Mouse (Mus musculus) megakaryocyte, embryonic 14.5 days (primary cell): ENCODE measurements around the gene Rap1a.

Source experiments
- FLI1 ChIP-seq: IDR thresholded peaks from 2 replicates; pipeline ENCODE4 v1.6.1; 2012; ENCODE audit warnings: low read length, inconsistent platforms, mixed read lengths
- GATA1 ChIP-seq: IDR thresholded peaks from 3 replicates; pipeline ENCODE4 v1.6.1; 2012; ENCODE audit warnings: mixed read lengths, low read length, inconsistent platforms, borderline replicate concordance

- TF ChIP-seq GATA1 (no peak), FLI1 (no peak)
Measured at GRCm38 (mm10) chr3:105733538-105733937, 67.6 kb downstream of the Rap1a start.
